Mouse (Mus musculus) layer of hippocampus, postnatal 36 days (tissue): ENCODE data around the gene Actn1. TPM values are rescaled to one million over a fixed set of nuclear protein-coding genes. Genes with fewer than 3 reads are reported as not detected.
A peak's percentile ranks its signal among the peaks of the same experiment; 100 is the strongest.

ENCODE experiments used
- DNase-seq, 2 experiments: peaks; one replicate each; pipeline ENCODE4 v3.0.0; 2022
- total RNA-seq, 2 experiments: library from RNA; stranded (reverse); gene quantifications; 2 replicates each; pipeline ENCODE4 v1.2.3; 2021

The Actn1 gene
- total RNA-seq, 2 experiments from 2014 or later: 97.5 to 106 TPM

GRCm38 (mm10) chr12:80135173-80135572 is 125.0 kb downstream of the Actn1 start:
- no peak for DNase-seq

- DNase-seq: no peak
These were observed 127.1 kb downstream of the Actn1 start for GRCm38 (mm10) chr12:80133011-80133545.

- DNase-seq: peak; percentile 75 to 76
These were observed 127.7 kb downstream of the Actn1 start for GRCm38 (mm10) chr12:80132250-80133003.

GRCm38 (mm10) chr12:80131359-80132249 is 128.6 kb downstream of the Actn1 start:
- no peak for DNase-seq

GRCm38 (mm10) chr12:80130558-80131358 is 129.4 kb downstream of the Actn1 start:
- DNase-seq: no peak

GRCm38 (mm10) chr12:80129531-80129930 is 130.6 kb downstream of the Actn1 start:
- no peak for DNase-seq

- no peak for DNase-seq
These were observed 132.9 kb downstream of the Actn1 start for GRCm38 (mm10) chr12:80127191-80127762.

GRCm38 (mm10) chr12:80125316-80125715 is 134.9 kb downstream of the Actn1 start:
- no peak for DNase-seq

- no peak for DNase-seq
These were observed 135.4 kb downstream of the Actn1 start for GRCm38 (mm10) chr12:80124756-80125155.

- no peak for DNase-seq
These were observed 136.0 kb downstream of the Actn1 start for GRCm38 (mm10) chr12:80124211-80124610.

- no peak for DNase-seq
These were observed 136.9 kb downstream of the Actn1 start for GRCm38 (mm10) chr12:80123227-80123803.

GRCm38 (mm10) chr12:80121438-80121837 is 138.7 kb downstream of the Actn1 start:
- no peak for DNase-seq

GRCm38 (mm10) chr12:80118588-80118987 is 141.6 kb downstream of the Actn1 start:
- no peak for DNase-seq

Other genes with a start within 250 kb of the Actn1 start
- 10 to 100 TPM; 32.1 to 39.1 TPM for gene Zfp36l1, start 147.4 kb downstream of the Actn1 start, total RNA-seq
- 10 to 100 TPM; 68.5 to 74.0 TPM for gene Dcaf5, start 176.2 kb upstream of the Actn1 start, total RNA-seq
- gene Exd2, start 202.7 kb upstream of the Actn1 start, total RNA-seq: 100 to 1,000 TPM; 114 to 126 TPM